Mouse (Mus musculus) retina, adult 2 months (tissue): Measurements from ENCODE around the gene Snrpa1.
"Not testable (repeated sequence)": the region's sequence is repeated elsewhere in the genome, so short reads cannot be mapped to it uniquely, and the experiment has no call there.

ENCODE experiments used
- DNase-seq: peaks from one replicate; pipeline ENCODE4 v3.0.0-alpha.2; 2012; ENCODE audit warnings: low read depth, low spot score

The Snrpa1 gene

DNA sequence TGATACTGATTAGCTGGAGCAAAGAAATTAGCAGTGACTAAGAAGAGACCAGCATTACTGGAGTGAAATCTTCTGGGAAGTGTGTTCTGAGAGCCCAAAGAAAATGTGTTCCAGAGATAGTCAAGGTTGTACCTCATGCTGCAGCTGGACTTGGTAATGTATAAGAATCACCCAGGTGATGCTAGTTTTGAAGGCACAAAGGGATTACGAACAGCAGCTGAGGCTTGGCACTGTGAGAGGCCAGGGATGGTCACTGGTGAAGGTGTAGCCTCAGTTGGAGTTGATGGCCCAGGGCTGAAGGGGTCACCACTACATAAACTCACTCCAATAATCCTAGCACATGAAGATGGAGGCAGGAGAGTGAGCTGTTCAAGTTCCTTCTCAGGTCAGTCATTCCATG is at the start of gene Snrpa1:
Snrpa1 (plus strand) TSS at position 301 of the 400 bp plus-strand sequence.
- DNase-seq, result no peak

DNA sequence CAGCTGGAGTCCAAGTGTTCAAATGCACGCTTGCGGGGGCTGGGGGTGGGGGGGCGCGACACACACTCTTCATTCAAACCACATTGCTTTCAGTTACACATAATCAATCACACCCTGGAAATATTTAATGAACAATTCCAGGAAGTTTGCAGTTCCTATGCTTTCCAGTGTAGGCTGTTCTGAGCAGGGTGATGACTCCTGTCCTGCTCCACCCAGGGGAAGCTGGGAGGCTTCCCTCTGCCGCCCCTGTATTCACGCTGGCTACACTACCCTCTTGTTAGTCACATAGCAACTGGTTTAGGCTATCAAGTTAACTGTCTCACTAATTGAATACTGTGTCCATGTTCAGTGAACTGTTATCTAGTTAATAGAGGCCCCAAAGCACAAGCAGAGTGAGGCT is 48.3 kb upstream of the Snrpa1 start:
- DNase-seq, result no peak

DNA sequence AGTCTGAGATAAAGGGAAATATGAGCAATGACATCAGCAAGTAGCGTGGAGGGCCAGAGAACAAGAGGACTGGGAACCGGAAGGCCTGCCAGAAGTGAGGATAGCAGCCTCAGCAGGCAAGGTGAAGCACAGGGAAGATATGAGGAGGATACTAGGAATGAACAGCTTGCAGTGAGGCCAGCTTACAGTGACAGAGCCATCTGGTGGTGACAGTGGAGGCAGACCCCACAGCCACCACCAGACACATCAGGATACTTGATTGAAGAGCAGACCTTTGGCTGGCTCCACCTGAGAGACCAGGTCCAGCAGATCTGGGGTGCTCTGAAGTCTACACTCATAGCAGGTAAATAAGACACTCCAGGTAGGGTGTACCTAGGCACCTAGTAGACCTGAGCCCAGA is 31.1 kb upstream of the Snrpa1 start:
- DNase-seq, result no peak

DNA sequence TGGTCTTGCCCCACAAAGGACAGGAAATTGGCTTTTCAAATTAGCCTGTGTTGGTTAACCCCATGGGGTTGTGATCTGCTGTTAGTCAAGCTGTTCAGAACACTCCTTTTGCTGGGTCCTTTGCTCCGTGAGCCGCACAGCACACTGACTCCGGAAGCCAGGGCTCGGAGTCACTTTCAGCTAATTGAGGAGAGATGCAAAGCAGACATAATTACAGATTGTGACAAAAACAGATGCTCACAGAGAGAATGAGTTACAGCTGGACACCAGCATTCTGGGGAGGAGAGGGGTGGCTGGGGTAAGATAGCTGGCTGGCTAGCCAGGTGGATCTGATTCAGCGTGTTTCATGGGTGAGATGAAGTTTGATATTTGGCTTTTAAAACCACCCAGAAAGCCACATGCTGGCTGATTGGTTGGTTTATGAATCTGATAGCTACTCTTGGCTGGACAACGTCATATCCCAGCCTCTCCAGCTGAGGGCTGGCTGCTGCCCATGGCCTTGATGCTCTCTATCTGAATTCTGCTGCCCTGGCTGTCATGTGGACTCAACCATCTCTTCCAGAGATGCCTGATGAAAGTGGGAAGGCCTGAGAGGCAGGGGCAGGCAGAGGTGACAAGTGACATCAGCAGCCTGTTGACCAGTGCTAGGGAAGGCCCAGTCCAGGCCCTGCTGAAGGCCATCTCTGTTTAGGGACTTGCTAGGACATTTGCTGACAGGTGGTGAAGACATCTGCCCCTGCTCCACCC is 29.9 kb upstream of the Snrpa1 start:
- no peak for DNase-seq

DNA sequence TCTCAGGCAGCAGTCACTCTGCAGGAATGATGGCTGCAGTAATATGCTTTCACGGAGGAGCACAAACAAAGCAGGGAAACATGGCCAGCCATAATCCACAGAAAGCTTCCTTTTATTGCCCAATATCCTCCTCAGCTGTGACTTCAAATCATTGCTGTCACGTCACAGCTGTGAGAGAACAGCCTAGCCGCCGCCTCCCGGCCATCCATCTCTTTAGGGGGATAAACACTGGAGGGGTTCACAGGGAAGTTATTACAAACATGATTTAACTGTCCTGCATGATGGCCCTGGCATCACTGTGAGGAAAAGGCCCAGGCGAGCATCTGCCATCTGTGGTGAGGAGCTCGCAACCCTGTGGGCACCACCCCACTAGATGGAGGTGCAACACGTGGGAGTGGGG is 22.0 kb upstream of the Snrpa1 start:
- DNase-seq, result no peak

DNA sequence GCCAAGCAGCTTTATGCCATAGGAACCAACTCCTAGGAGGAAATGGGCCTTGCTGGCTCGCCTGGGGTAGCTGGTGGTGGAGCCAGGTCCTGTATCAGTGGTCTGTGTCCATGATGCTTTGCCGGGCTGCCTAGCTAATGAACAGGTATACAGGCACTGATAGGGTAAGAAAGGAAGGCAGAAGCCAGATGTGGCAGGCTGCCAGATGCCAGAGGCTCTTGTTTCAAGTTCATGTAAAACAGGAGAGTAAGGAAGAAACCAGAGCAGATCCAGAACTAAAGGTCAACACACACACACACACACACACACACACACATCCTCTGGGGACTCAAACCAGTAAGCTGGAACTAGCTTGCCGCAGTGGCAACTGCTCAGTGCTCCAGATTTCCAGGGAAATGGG is 20.5 kb upstream of the Snrpa1 start:
- DNase-seq, result no peak

DNA sequence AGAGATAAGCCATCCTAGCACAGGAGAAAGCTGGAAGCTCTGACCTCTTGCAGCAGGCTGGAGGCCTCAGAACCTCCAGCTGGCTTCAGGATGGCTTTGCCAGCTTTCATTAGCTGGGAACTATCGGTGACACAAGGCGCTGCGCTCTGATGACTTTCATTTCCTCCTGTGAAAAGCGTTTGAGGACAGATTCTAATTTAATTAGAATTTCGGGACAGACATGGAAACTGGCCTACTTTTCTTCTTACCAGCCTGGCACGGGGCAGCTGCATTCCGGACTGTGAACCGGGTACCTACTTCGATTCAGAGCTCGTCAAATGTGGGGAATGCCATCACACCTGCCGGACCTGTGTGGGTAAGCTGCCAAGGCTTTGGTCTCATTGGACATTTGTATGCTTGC is 20.1 kb upstream of the Snrpa1 start:
- no peak for DNase-seq

DNA sequence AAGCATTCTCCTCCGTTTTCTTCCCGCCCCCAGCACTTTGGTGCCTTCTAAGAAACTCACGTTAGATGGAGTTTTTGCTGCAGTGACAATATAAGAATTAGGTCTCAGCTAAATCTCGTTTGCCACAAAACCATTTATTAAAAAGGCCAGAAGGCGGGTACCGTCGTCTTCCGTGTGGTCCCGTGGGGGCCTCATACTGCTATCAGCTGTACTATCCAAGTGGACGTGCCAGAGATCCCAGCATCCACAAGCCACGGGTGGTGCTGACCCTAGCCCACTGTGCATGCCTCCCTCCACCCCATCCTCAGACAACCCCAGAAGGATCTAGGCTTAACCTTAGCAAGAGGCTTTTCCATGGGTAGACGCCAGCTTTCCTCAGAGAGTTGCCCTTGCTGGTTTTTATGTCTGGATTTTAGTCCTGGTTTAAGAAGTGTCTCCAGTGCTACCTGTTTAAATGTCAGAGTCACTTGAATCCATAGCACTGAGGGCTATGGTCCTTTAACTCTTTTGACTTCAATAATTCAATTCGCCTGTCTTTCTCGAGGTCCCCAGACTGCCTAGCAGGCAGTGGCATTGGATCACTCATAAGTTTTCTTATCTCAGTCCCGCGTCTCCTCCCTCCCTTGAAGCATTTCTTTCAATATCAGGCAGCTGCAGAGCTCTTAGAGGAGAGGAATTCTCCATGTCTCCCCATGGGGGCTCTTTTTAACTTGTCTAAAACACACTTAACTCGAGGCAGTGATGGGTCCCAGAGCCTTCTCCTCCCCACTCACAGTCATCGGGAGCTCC is 18.6 kb upstream of the Snrpa1 start:
- DNase-seq, result no peak

DNA sequence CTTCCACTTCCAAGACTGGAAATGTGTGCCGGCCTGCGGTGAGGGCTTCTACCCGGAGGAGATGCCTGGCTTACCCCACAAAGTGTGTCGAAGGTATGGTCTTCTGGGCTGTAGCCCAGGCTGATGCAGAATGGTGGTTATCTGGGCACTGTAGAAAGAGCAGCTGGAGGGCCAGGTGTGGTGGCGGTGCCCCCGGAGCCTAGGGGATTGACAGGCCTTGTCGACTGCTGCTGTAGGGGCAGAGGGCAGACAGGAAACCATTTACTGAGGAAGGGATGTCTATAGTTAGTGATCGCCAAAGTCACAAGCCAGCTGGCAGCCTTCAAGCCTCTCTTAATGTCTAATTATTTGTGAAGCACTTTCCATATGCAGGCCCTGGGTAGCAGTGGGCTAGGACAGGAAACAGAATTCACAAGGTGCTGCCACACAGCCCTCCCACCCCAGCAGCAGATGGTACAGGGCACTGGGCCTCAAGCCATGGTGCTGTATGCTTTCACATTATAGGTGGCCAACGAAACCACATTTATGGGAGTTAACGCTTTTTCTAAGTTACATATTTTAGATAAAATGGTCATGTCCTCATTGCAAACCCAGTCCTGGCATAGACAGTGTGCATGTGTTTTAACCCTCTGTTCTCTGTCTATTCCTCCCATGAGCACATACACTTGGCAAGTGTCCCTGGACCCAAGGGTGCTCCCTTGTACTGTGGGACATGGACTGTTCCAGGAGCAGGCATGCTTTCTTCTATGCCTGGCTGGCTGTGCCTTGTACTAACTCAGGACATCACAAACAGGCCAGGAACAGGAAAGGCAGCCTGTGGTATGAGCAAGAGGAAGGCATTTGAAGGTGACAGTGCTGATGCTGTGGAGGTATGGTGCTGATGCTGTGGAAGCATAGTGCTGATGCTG is 15.0 kb upstream of the Snrpa1 start, which contains the start of gene Gm45213:
Gm45213 (plus strand) TSS at position 51 of the 908 bp plus-strand sequence.
- no peak for DNase-seq

DNA sequence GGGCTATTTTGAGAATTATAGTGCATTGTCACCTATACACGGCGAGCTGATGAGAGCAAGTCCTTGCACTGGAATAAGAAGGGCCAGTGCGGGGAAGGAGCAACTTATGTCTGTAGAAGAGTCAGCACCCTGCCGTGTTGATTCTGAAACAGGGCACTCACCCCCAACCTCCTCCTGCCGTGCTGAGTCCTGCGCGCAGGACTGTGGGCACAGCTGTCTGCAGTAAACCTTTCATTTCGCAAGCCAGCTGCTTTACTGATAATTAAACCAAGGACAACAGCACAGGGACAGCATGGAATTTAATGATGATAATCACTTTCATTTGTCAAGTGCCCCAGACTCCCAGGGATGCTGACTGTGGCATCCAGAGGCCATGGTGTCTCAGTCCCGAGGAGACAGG is 14.2 kb upstream of the Snrpa1 start:
- no peak for DNase-seq

DNA sequence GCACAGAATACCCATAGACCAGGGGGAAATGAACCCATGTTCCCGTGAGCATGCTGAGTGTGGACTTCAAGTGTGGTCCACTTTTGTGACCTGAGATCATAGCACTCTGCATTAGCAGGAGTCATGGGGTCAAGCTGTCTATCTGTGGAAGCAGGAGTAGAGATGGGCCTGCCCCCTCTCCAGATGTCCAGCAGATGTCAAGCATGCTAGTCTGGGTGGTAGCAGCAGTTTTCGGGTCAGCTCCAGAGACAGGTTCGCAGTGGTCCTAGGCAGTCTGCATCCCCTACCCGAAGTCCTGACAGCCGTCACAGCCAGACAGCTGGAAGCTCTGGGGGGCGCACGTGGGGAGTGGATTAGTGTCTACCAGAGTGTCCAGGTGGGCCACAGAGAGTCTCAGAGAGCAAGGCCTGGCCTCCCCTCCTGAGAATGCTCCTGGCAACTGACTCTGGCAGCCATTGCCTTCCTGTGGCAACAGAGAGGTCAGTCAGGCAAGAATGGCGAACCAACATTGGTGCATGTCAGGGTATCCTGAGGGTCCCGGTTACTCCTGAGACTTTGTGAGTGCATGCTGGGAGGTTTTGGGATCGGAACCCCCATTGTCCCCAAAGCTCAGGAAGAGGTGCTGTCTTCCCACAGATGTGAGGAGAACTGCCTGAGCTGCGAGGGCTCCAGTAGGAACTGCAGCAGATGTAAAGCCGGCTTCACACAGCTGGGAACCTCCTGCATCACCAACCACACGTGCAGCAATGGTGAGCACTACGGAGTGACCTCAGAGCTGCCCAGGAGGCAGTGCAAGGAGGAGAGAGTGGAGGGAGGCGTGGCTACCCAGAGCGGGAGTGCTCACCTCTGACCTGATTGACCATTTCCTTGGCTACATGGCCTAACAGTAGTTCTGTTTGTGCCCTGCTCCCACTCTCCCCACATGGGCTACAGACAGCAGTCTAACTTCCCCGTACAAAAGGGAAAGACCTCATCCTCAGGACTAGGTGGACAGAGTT is 11.6 kb upstream of the Snrpa1 start:
- DNase-seq, result no peak

DNA sequence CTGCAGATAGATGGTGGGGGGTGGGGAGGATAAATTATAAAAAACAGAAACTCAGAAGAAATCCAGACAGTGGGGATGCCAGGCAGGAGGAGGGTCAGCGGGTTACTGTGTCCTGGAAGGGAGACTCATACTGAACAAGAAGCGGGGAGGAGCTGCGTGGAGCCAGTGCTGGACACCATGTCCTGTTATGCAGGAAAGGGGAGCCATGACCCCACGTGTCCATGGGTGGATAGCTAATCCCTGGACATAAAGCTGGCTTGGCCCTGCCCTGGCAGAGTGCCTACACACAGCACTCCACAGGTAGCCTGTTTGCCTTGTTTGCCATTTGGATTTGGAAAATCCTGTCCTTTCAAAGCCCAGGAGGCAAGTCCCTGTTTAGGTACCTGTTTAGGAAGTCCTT is 10.8 kb upstream of the Snrpa1 start:
- DNase-seq, result no peak

DNA sequence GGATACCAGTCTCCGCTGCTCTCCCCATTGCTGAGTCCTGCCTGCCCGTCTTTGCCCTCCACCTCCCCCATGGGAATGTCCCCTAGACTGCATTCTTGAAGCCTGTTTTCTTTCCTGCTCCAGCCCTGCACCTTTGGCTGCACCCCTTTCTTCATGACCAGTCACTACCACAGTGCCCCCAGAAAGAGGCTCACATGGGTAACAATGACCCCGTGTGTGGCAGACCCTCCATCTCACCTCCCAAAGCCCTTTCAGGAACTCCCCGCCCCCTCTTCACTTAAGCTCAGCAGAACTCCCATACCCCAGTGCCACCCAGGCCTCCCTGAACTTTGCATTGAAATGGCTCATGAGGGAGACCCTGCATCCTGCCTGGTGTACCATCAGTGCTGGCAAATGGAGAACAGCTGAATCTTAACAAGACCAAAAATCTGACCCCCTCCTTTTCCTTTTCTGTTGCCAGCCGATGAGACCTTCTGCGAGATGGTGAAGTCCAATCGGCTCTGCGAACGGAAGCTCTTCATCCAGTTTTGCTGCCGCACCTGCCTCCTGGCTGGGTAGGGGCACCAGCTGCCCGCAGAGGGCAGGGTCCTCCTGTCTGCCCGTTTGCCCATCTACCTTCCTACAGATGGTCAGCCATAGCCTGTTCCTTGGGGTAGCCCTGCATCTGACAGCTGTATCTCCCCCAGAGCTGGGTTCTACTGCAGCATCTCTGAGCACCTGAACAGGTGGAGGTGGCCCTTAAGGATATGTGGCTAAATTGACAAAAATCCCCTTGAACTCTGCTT is 10.2 kb upstream of the Snrpa1 start:
- DNase-seq, result no peak

DNA sequence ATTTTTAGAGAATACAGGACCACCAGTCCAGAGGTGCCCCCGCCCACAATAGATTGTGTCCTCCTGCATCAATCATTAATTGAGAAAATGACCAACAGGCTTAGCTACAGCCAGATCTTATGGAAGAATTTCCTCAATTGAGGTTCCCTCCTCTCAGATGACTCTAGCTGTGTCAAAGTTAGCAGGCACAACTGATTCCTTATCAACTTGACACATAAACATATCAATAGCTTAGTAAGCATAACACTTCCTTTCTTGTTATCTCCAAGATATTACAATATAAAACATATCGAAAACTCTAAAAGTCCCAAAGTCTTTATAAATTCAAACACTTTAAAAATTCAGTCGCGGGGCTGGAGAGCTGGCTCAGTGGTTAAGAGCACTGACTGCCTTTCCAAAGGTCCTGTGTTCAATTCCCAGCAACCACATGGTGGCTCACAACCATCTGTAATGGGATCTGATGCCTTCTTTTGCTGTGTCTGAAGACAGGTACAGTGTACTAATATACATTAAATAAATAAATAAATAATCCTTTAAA is 4.8 kb upstream of the Snrpa1 start:
- no peak for DNase-seq

DNA sequence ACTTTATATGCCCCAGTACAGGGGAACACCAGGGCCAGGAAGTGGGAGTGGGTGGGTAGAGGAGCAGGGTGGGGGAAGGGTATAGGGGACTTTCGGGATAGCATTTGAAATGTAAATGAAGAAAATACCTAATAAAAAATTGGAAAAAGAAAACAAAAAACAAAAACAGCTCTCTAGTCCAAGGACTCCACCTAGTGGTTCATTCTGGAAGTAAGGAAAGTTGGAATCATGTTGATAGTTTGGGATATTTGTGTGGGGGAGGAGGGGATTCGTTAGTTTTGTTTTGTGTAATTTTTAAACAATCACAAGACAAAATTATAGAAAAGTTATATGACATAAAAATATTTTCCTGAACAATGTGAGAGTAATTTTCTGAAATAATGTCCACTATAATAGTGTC is 3.4 kb upstream of the Snrpa1 start:
- not testable (repeated sequence) for DNase-seq

DNA sequence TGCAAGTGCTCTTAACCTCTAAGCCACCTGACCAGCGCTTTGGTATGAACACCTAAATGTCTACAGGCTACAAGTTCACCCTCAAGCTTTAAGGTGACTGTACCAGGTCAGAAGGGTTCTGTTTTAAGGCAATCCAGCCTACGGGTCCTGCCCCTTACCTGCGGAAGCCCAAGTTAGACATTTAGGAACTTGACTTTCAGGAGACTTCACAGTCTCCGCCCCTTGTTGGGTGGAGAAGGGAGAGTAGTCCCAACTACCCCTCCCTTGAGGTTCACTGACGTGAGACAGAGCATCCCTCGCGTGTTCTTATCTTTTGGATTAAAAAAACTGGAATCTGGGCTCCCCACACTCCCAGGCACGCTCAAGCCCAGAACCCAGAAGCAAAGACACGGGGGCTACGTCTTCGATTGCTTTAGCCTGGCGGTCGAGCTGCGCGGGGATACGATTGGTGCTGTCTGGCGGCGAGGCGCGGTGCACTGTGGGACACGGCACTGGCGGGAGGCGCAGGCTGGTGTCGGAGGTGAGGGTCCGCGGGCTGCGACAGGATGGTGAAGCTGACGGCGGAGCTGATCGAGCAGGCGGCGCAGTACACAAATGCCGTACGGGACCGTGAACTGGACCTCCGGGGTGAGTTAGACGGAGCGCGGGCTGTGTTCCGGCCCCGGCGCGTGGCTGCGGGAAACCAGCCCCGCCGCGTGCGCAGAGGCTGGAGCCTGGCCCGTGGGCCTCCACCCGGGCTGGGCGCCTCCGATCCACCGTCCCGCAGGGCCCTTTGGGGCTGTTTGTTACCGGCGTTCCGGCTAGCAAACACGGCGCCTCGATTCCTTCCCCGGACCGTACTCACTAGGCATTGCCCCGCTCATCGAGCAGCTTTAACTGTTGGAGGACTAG is 1.5 kb downstream of the Snrpa1 start:
- peak; percentile 60 for DNase-seq

DNA sequence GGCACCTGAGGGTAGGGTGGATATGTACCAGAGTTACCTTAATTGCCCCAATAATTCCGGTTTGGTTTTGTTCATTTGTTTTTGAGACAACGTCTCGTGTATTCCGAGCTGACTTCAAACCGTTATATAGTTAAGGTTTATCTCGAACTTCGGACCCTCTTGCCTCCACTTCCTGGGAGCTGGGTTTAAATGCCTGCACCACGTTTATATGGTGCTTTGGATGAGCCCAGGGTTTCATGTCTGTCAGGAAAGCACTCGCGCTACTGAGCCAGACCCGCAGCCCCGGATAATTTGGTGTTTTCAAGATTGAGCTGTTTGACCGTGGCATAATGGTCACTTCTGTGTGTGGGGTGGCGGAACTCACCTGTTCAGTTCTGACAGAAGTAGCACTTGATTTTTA is 2.3 kb downstream of the Snrpa1 start:
- no peak for DNase-seq

DNA sequence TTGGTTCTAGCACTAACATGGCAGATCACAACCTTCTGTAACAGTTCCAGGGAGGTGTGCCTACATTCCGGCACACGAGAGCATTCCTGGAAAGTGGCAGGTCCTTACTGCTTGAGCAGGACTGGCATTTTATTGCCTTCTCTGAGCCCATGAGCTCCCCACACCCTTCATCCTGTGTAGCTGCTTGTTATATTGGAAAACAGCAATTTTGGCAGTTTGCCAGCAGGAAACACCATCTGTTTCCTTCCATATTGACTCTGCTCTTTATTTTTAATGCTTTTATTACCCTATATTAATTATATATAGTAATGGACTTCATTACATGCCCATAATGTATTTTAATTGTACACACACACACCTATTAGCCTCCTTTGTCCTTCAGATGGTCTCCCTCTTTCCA is 17.6 kb downstream of the Snrpa1 start:
- no peak for DNase-seq
